Mouse (Mus musculus) retina, adult 2 months (tissue): ENCODE results near the gene Dnmbp.

Source experiments
- DNase-seq: peaks from one replicate; pipeline ENCODE4 v3.0.0-alpha.2; 2012; ENCODE audit warnings: low read depth, low spot score

Dnmbp gene

GRCm38 (mm10) chr19:43803866-43804265 lies 136.1 kb downstream of the Dnmbp start:
- no peak for DNase-seq

GRCm38 (mm10) chr19:43801427-43802051 lies 138.5 kb downstream of the Dnmbp start:
- DNase-seq, result no peak

GRCm38 (mm10) chr19:43797216-43797615 lies 142.8 kb downstream of the Dnmbp start:
- no peak for DNase-seq
